Mouse (Mus musculus) gastrocnemius, adult 2 months (tissue): ENCODE results near the gene Rhox4g. TPM values are rescaled to one million over a fixed set of nuclear protein-coding genes. Genes with fewer than 3 reads are reported as not detected.
"Not testable (repeated sequence)": the region's sequence is repeated elsewhere in the genome, so short reads cannot be mapped to it uniquely, and the experiment has no call there.

Experiments used
- DNase-seq: peaks from one replicate; pipeline ENCODE4 v3.0.0; 2022
- H3K27ac ChIP-seq: fragments of 200-600 bp; 2 replicates; pipeline ENCODE4 v1.8.1; 2022; ENCODE audit warnings: mild to moderate bottlenecking
- H3K4me3 ChIP-seq: fragments of 200-600 bp; 2 replicates; pipeline ENCODE4 v1.8.1; 2022; ENCODE audit warnings: mild to moderate bottlenecking, moderate library complexity
- CTCF ChIP-seq: fragments of 200-600 bp; IDR thresholded peaks from 2 replicates; pipeline ENCODE4 v1.8.1; 2022; ENCODE audit warnings: antibody characterized with exemption, mild to moderate bottlenecking, moderate library complexity
- intact Hi-C: fragments of 180-260 bp; cut with DNase I; formaldehyde crosslinking; loops from one replicate; pipeline ENCODE4 v1.15.1; 2025
- long read RNA-seq, 2 experiments: library from polyadenylated mRNA; stranded (forward); transcript quantifications; one replicate each; pipeline ENCODE4 v2.0.0; 2021
- total RNA-seq, 2 experiments: library from RNA; stranded (reverse); gene quantifications; 2 replicates each; pipeline ENCODE4 v1.2.3; 2021

Rhox4g gene
- not detected for total RNA-seq
- long read RNA-seq, experiment 1: 0 reads
- long read RNA-seq, experiment 2: 0 reads

- H3K27ac ChIP-seq, DNase-seq, intact Hi-C loops, H3K4me3 ChIP-seq: not testable (repeated sequence)
Observed at GRCm38 (mm10) chrX:37651227-37651626, at the start of gene Rhox4g. Rhox4g (minus strand) TSS chrX:37651327.

DNA sequence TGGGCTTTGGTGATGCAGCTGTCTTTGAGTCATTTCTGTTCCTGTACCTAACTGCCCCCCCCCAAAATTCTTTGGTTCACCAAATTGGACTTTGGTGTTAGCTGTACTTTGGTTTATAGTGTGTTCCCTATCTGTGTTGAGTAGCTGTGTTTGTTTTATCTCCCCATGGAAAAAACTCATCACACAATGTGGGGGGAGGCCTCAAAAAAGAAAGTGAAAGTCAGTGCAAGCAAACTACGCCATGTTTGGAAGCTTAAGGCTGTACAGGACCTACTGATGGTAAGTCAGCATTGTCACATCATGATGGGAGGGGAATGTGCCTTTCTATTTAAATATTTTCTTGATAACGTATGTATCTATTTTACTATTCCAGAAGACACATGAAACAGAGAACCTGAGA is 41.1 kb upstream of the Rhox4g start:
- intact Hi-C loops: no loop called here
- Histone ChIP-seq H3K4me3 (no peak overlapping the region), H3K27ac (no peak overlapping the region)
- DNase-seq: no peak
- no peak for TF ChIP-seq CTCF

- intact Hi-C loops: no loop called here
- Histone ChIP-seq H3K4me3 (no peak overlapping the region), H3K27ac (no peak overlapping the region)
- DNase-seq: no peak
- no peak for TF ChIP-seq CTCF
Observed at GRCm38 (mm10) chrX:37683031-37683715, 32.0 kb upstream of the Rhox4g start.

DNA sequence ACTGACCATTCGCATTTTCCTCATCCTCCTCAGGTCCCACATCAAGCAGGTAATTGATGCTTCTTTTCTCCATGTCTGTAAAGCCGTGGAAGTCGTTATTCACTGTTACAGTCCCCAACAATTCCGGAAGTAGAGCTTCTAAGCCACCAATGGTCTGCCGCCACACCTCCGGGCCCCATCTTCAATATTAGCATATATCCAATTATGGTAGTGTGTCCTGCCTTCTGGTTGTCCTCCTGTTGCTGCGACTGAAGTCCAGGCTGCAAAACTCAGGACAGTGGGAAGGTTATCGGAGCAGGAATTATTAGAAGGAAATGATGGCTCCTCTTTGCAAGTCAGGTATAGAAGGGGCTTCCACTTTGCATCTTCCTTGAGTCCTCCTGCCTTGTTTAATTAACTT is 22.1 kb upstream of the Rhox4g start, which contains the start of gene Rhox2h:
TSS of gene Rhox2h (minus strand) at position 101 of the 400 bp plus-strand sequence.
- H3K4me3 ChIP-seq, H3K27ac ChIP-seq, intact Hi-C loops: not testable (repeated sequence)

GRCm38 (mm10) chrX:37668664-37669063 is 17.5 kb upstream of the Rhox4g start, which contains the start of gene Rhox3h:
Rhox3h (minus strand) TSS chrX:37668764.
- H3K27ac ChIP-seq, intact Hi-C loops, DNase-seq, H3K4me3 ChIP-seq: not testable (repeated sequence)

More for the DNA sequence above, 22.1 kb upstream of the Rhox4g start, which contains the start of gene Rhox2h:
- DNase-seq: not testable (repeated sequence)

- H3K27ac ChIP-seq, DNase-seq, H3K4me3 ChIP-seq: not testable (repeated sequence)
- intact Hi-C loops: loop anchor here (5.0 kb wide), 1 partner anchor 151 kb away; the partner anchor contains the start of gene Rhox2d
Observed at GRCm38 (mm10) chrX:37643370-37643769, 7.8 kb downstream of the Rhox4g start, which contains the start of gene Rhox2g. Rhox2g (minus strand) TSS chrX:37643470.

GRCm38 (mm10) chrX:37628512-37628911 is 22.6 kb downstream of the Rhox4g start, which contains the start of gene Rhox3g:
Rhox3g (minus strand) TSS chrX:37628612.
- intact Hi-C loops, H3K27ac ChIP-seq, H3K4me3 ChIP-seq, DNase-seq: not testable (repeated sequence)

DNA sequence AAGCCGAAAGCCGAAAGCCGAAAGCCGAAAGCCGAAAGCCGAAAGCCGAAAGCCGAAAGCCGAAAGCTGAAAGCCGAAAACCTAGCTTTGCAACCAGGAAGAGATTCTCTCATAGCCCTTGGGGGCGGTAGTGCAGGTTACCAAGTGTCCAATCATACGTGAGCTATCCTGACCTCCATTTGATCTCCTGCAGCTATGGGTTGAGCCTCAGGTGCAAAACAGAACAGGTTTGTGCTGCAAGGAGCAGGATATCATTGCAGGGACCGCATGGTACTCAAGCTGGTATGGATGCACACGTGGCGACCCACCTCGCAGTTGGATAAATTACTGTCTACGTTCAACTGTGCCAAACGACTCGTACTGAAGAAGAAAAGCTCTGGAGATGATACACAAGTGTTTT is 43.5 kb downstream of the Rhox4g start, which contains the start of gene Rhox4f:
TSS of gene Rhox4f (minus strand) at position 101 of the 400 bp plus-strand sequence.
- DNase-seq, H3K4me3 ChIP-seq, intact Hi-C loops, H3K27ac ChIP-seq: not testable (repeated sequence)

Other genes with a start within 250 kb of the Rhox4g start
- gene Rhox2b, start 239.3 kb downstream of the Rhox4g start, total RNA-seq: not detected
- not detected for gene Rhox4b, start 218.8 kb downstream of the Rhox4g start, total RNA-seq
- gene Rhox2c, start 197.6 kb downstream of the Rhox4g start, total RNA-seq: not detected
- not detected for gene Rhox3c, start 192.7 kb downstream of the Rhox4g start, total RNA-seq
- not detected for gene Rhox4c, start 171.0 kb downstream of the Rhox4g start, total RNA-seq
- gene Rhox2d, start 157.9 kb downstream of the Rhox4g start, total RNA-seq: not detected
- gene Rhox4d, start 137.0 kb downstream of the Rhox4g start, total RNA-seq: not detected
- not detected for gene Rhox2e, start 120.9 kb downstream of the Rhox4g start, total RNA-seq
- not detected for gene Rhox3e, start 109.3 kb downstream of the Rhox4g start, total RNA-seq
- not detected for gene Rhox4e, start 93.9 kb downstream of the Rhox4g start, total RNA-seq
- gene Rhox2f, start 79.9 kb downstream of the Rhox4g start, total RNA-seq: not detected
- not detected for gene Rhox3f, start 70.3 kb downstream of the Rhox4g start, total RNA-seq
- gene Rhox4f, start 43.6 kb downstream of the Rhox4g start, total RNA-seq: not detected
- not detected for gene Rhox3g, start 22.7 kb downstream of the Rhox4g start, total RNA-seq
- gene Rhox2g, start 7.9 kb downstream of the Rhox4g start, total RNA-seq: not detected
- gene Rhox3h, start 17.4 kb upstream of the Rhox4g start, total RNA-seq: not detected
- not detected for gene Rhox2h, start 21.9 kb upstream of the Rhox4g start, total RNA-seq
- not detected for gene Rhox5, start 153.5 kb upstream of the Rhox4g start, total RNA-seq
- gene Rhox6, start 175.6 kb upstream of the Rhox4g start, total RNA-seq: not detected
- not detected for gene Rhox7a, start 180.4 kb upstream of the Rhox4g start, total RNA-seq
- not detected for gene Rhox8, start 227.6 kb upstream of the Rhox4g start, total RNA-seq
- not detected for gene Rhox7b, start 245.9 kb upstream of the Rhox4g start, total RNA-seq